Mouse (Mus musculus): ENCODE results near the gene Dstn. TPM values are rescaled to one million over a fixed set of nuclear protein-coding genes. Genes with fewer than 3 reads are reported as not detected.

The Dstn gene
- total RNA-seq (2021) = 10 to 100 TPM; 26.4 to 41.7 TPM
- long read RNA-seq, experiment 1, transcript Dstn-201 (4 exons, 1,911 nt) = major isoform, 24 of 41 reads
- long read RNA-seq, experiment 1, partial matches to known transcripts = 4 of 41 reads
- long read RNA-seq, experiment 1, other reads (novel, unspliced or antisense) = 13 of 41 reads
- long read RNA-seq, experiment 2, transcript Dstn-201 (4 exons, 1,911 nt) = major isoform, 27 of 43 reads
- long read RNA-seq, experiment 2, partial matches to known transcripts = 1 of 43 reads
- long read RNA-seq, experiment 2, other reads (novel, unspliced or antisense) = 15 of 43 reads

- peak; percentile 96 for DNase-seq
Measured at GRCm38 (mm10) chr2:143914760-143915599, at the start of gene Dstn. Gene Dstn, plus strand, starts transcription at chr2:143915320.

- peak; percentile 67 for DNase-seq
Measured at GRCm38 (mm10) chr2:143867326-143867725, 47.8 kb upstream of the Dstn start.

GRCm38 (mm10) chr2:143870936-143871688 is 44.0 kb upstream of the Dstn start:
- DNase-seq = no peak

- DNase-seq = no peak
Measured at GRCm38 (mm10) chr2:143876026-143876425, 39.1 kb upstream of the Dstn start.

- no peak for DNase-seq
Measured at GRCm38 (mm10) chr2:143876929-143877632, 38.0 kb upstream of the Dstn start.

GRCm38 (mm10) chr2:143879311-143879710 is 35.8 kb upstream of the Dstn start:
- DNase-seq = no peak

GRCm38 (mm10) chr2:143882002-143882401 is 33.1 kb upstream of the Dstn start:
- DNase-seq = no peak

GRCm38 (mm10) chr2:143882606-143883288 is 32.4 kb upstream of the Dstn start:
- DNase-seq = no peak

- no peak for DNase-seq
Measured at GRCm38 (mm10) chr2:143889131-143889859, 25.8 kb upstream of the Dstn start.

- DNase-seq = no peak
Measured at GRCm38 (mm10) chr2:143889860-143890433, 25.2 kb upstream of the Dstn start.

- no peak for DNase-seq
Measured at GRCm38 (mm10) chr2:143891302-143892048, 23.6 kb upstream of the Dstn start.

GRCm38 (mm10) chr2:143899470-143900220 is 15.5 kb upstream of the Dstn start:
- DNase-seq = no peak

GRCm38 (mm10) chr2:143900821-143901351 is 14.2 kb upstream of the Dstn start:
- no peak for DNase-seq

- peak; percentile 12 for DNase-seq
Measured at GRCm38 (mm10) chr2:143903376-143904045, 11.6 kb upstream of the Dstn start.

- no peak for DNase-seq
Measured at GRCm38 (mm10) chr2:143904896-143905295, 10.2 kb upstream of the Dstn start.

GRCm38 (mm10) chr2:143909230-143909629 is 5.9 kb upstream of the Dstn start:
- DNase-seq = no peak

- no peak for DNase-seq
Measured at GRCm38 (mm10) chr2:143912199-143912598, 2.9 kb upstream of the Dstn start.

- DNase-seq = no peak
Measured at GRCm38 (mm10) chr2:143914221-143914620, 899 bp upstream of the Dstn start.

Measured in gastrocnemius, postnatal 25 days (tissue).